Mouse (Mus musculus) forebrain, embryonic 11.5 days (tissue): Measurements from ENCODE around the gene Sfxn3. TPM values are rescaled to one million over a fixed set of nuclear protein-coding genes. Genes with fewer than 3 reads are reported as not detected.

Source experiments
- ATAC-seq: fragments of 200-750 bp; cut with Nextera tagmentation; replicated peaks from 2 replicates; pipeline ENCODE4 v1.8.0; 2017; ENCODE audit warnings: moderate TSS enrichment; ENCODE audit not compliant: low FRiP score
- DNase-seq: peaks from one replicate; pipeline ENCODE4 v3.0.0-alpha.2; 2017; ENCODE audit warnings: low spot score
- H3K27ac ChIP-seq: fragments of 300-500 bp; sonication (generic); 2 replicates; pipeline ENCODE4 v1.5.1; 2014; ENCODE audit warnings: low read depth, low read length
- H3K27me3 ChIP-seq: fragments of 300-500 bp; sonication (generic); 2 replicates; pipeline ENCODE4 v1.6.1; 2014; ENCODE audit warnings: mild to moderate bottlenecking, low read length, mixed read lengths; ENCODE audit not compliant: control insufficient read depth, insufficient read depth
- H3K36me3 ChIP-seq: fragments of 300-500 bp; sonication (generic); 2 replicates; pipeline ENCODE4 v1.6.1; 2014; ENCODE audit warnings: mild to moderate bottlenecking, low read length, moderate library complexity, mixed read lengths; ENCODE audit not compliant: control insufficient read depth, insufficient read depth
- H3K4me1 ChIP-seq: fragments of 300-500 bp; sonication (generic); replicated peaks from 2 replicates; pipeline ENCODE4 v1.6.1; 2014; ENCODE audit warnings: low read length, mixed read lengths; ENCODE audit not compliant: control insufficient read depth, insufficient read depth
- H3K4me2 ChIP-seq: fragments of 300-500 bp; sonication (generic); 2 replicates; pipeline ENCODE4 v1.6.1; 2014; ENCODE audit warnings: low read depth, mild to moderate bottlenecking, low read length, moderate library complexity, mixed read lengths; ENCODE audit not compliant: severe bottlenecking
- H3K4me3 ChIP-seq: fragments of 300-500 bp; sonication (generic); 2 replicates; pipeline ENCODE4 v1.5.1; 2014; ENCODE audit warnings: low read depth, low read length
- H3K9ac ChIP-seq: fragments of 300-500 bp; sonication (generic); 2 replicates; pipeline ENCODE4 v1.6.1; 2014; ENCODE audit warnings: low read length
- H3K9me3 ChIP-seq: fragments of 300-500 bp; sonication (generic); 2 replicates; pipeline ENCODE4 v1.6.1; 2016; ENCODE audit warnings: low read length, mixed read lengths; ENCODE audit not compliant: control insufficient read depth
- WGBS: fragments of 180-500 bp; shearing (Covaris S2); extraction: QIAGEN DNeasy Blood & Tissue Kit; methylation state at CpG from one replicate; pipeline ENCODE4 v1.1.7; 2014; 5-methylcytosine and 5-hydroxymethylcytosine counted together
- polyA plus RNA-seq: library from polyadenylated mRNA; unstranded; fragments of >200 nt; fragmentation: Nextera tagmentation; extraction: Ambion mirVana; gene quantifications from 2 replicates; pipeline ENCODE4 v1.2.1, GENCODE M21; 2014

The Sfxn3 gene
- polyA plus RNA-seq, 1 experiment from 2014 or later, result 15.4 TPM

GRCm38 (mm10) chr19:45100486-45101270, 53.4 kb downstream of the Sfxn3 start:
- Histone ChIP-seq H3K36me3 (no peaks in the 10 kb centered on the region), H3K9ac (no peak overlapping the region), H3K27ac (no peak overlapping the region), H3K9me3 (no peaks in the 10 kb centered on the region), H3K4me2 (no peak overlapping the region), H3K4me1 (no peaks in the 10 kb centered on the region), H3K27me3 (0 out of 2 replicates have a peak, but pooled peaks cover 2% of the 10 kb centered on the region), H3K4me3 (no peak overlapping the region)
- 76% methylated on average over 8 of the region's 8 CpGs for WGBS
- DNase-seq, result no peak
- no peak for ATAC-seq

- H3K36me3 ChIP-seq, result no peaks in the 10 kb centered on the region
- 0 out of 2 replicates have a peak, but pooled peaks cover 2% of the 10 kb centered on the region for H3K27me3 ChIP-seq
- DNase-seq, result no peak
- ATAC-seq, result no peak
- WGBS, result 78% methylated on average over 1 of the region's 1 CpGs
- no peak overlapping the region for H3K4me3 ChIP-seq
- no peaks in the 10 kb centered on the region for H3K4me1 ChIP-seq
- H3K27ac ChIP-seq, result no peak overlapping the region
- H3K9ac ChIP-seq, result no peak overlapping the region
- no peak overlapping the region for H3K4me2 ChIP-seq
- H3K9me3 ChIP-seq, result no peaks in the 10 kb centered on the region
These were observed 58.3 kb downstream of the Sfxn3 start for GRCm38 (mm10) chr19:45105591-45105990.

Other genes starting within 250 kb of the Sfxn3 start
- gene Slf2, start 116.4 kb upstream of the Sfxn3 start, polyA plus RNA-seq, result 55.6 and 59.3 TPM in 2 replicates
- 7.1 and 7.4 TPM in 2 replicates for gene Sema4g, start 58.4 kb upstream of the Sfxn3 start, polyA plus RNA-seq
- gene Twnk, start 41.8 kb upstream of the Sfxn3 start, polyA plus RNA-seq, result 18.4 and 19.9 TPM in 2 replicates
- gene Mrpl43, start 41.1 kb upstream of the Sfxn3 start, polyA plus RNA-seq, result 71.4 and 78.1 TPM in 2 replicates
- 52.7 and 56.9 TPM in 2 replicates for gene Lzts2, start 33.1 kb upstream of the Sfxn3 start, polyA plus RNA-seq
- gene Pdzd7, start 1.8 kb upstream of the Sfxn3 start, polyA plus RNA-seq, result 0.61 and 0.63 TPM in 2 replicates
- gene Kazald1, start 27.7 kb downstream of the Sfxn3 start, polyA plus RNA-seq, result 0.20 and 0.31 TPM in 2 replicates
- not detected in 2 replicates for gene Tlx1, start 103.2 kb downstream of the Sfxn3 start, polyA plus RNA-seq
- gene Lbx1, start 188.3 kb downstream of the Sfxn3 start, polyA plus RNA-seq, result 0.11 TPM in 1 of 2 replicates, not detected in the other